Mouse (Mus musculus) heart, embryonic 10.5 days (tissue): ENCODE results near the gene B3gat3. TPM values are rescaled to one million over a fixed set of nuclear protein-coding genes. Genes with fewer than 3 reads are reported as not detected.
"Not testable (repeated sequence)": the region's sequence is repeated elsewhere in the genome, so short reads cannot be mapped to it uniquely, and the experiment has no call there.

Experiments
- DNase-seq: peaks from one replicate; pipeline ENCODE4 v3.0.0-alpha.2; 2017; ENCODE audit warnings: low spot score
- H3K27ac ChIP-seq: fragments of 300-500 bp; sonication (generic); 2 replicates; pipeline ENCODE4 v1.5.1; 2016; ENCODE audit warnings: mild to moderate bottlenecking
- H3K27me3 ChIP-seq: fragments of 300-500 bp; sonication (generic); 2 replicates; pipeline ENCODE4 v1.6.1; 2016; ENCODE audit warnings: mild to moderate bottlenecking; ENCODE audit not compliant: poor library complexity, insufficient read depth, severe bottlenecking
- H3K36me3 ChIP-seq: fragments of 300-500 bp; sonication (generic); 2 replicates; pipeline ENCODE4 v1.6.1; 2016; ENCODE audit warnings: mild to moderate bottlenecking, moderate library complexity
- H3K4me1 ChIP-seq: fragments of 300-500 bp; sonication (generic); 2 replicates; pipeline ENCODE4 v1.6.1; 2016; ENCODE audit warnings: mild to moderate bottlenecking
- H3K4me3 ChIP-seq: fragments of 300-500 bp; sonication (generic); 2 replicates; pipeline ENCODE4 v1.5.1; 2016; ENCODE audit warnings: mild to moderate bottlenecking, moderate library complexity
- H3K9me3 ChIP-seq: fragments of 300-500 bp; sonication (generic); 2 replicates; pipeline ENCODE4 v1.6.1; 2016; ENCODE audit warnings: mild to moderate bottlenecking, moderate library complexity
- WGBS: fragments of 180-500 bp; shearing (Covaris S2); methylation state at CpG from one replicate; pipeline ENCODE4 v1.1.7; 2016; 5-methylcytosine and 5-hydroxymethylcytosine counted together
- polyA plus RNA-seq: library from polyadenylated mRNA; unstranded; fragments of >200 nt; fragmentation: Nextera tagmentation; extraction: Ambion mirVana; gene quantifications from 2 replicates; pipeline ENCODE4 v1.2.1, GENCODE M21; 2016

B3gat3 gene
- polyA plus RNA-seq, 1 experiment from 2014 or later, result 57.9 TPM

DNA sequence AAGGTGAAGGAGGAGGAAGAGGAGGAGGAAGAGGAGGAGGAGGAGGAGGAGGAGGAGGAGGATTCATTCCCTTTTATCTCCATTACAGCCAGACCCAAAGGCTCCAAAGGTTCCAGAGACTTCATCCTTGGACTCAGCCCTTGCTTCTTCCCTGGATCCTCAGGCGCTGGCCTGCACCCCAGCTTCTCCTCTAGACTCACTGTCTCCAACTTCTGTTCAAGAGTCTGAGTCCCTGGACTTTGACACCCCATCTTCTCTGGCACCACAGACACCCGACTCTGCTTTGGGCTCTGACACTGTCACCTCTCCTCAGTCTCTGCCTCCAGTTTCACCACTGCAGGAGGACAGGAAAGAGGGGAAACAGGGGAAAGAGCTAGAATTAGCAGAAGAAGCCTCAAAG, 42.1 kb downstream of the B3gat3 start:
- H3K27ac ChIP-seq, result no peak overlapping the region
- DNase-seq, result no peak
- H3K4me3 ChIP-seq, result no peak overlapping the region
- H3K9me3 ChIP-seq, result no peaks in the 10 kb centered on the region
- peaks cover 83% of the 10 kb centered on the region for H3K36me3 ChIP-seq
- 85% methylated on average over 2 of the region's 2 CpGs for WGBS
- no peaks in the 10 kb centered on the region for H3K27me3 ChIP-seq
- H3K4me1 ChIP-seq, result peaks cover 13% of the 10 kb centered on the region

DNA sequence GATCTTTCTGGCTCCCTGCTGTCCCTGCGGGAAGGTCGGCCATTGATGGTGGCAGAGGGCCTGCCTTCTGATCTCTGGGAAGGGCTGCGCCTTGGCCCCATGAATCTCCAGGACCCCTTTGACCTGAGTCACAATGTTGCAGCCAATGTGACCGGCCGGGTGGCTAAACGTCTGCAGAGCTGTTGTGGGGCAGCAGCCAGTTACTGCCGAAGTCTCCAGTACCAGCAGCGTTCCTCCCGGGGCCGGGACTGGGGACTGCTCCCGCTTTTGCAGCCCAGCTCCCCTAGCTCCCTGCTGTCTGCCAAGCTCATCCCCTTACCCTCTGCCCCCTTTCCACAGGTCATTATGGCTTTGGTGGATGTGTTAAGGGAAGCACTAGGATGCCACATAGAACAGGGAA, 44.9 kb downstream of the B3gat3 start:
- Histone ChIP-seq H3K4me1 (peaks cover 19% of the 10 kb centered on the region), H3K27me3 (no peaks in the 10 kb centered on the region), H3K4me3 (no peak overlapping the region; the same call in 1 of the 2 replicates), H3K9me3 (no peaks in the 10 kb centered on the region), H3K27ac (no peak overlapping the region), H3K36me3 (peaks cover 76% of the 10 kb centered on the region)
- WGBS, result 84% methylated on average over 11 of the region's 11 CpGs
- DNase-seq, result no peak

DNA sequence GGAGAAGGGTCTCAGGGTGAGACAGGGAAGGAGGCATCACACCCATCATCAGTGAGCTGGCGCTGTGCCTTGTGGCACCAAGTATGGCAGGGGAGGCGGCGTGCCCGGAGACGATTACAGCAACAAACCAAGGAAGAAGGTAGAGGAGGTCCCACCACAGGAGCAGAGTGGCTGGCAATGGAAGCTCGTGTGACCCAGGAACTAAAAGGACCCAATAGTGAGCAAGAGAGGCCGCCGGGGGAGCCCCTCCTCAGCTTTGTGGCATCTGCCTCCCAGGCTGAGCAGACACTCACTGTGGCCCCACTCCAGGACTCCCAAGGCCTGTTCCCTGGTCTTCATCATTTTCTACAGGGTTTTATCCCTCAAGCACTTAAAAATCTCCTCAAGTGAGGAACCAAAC, 45.6 kb downstream of the B3gat3 start:
- Histone ChIP-seq H3K27ac (peak overlapping the region; percentile 92), H3K27me3 (no peaks in the 10 kb centered on the region), H3K4me1 (peaks cover 19% of the 10 kb centered on the region), H3K4me3 (peak overlapping the region; percentile 89), H3K9me3 (no peaks in the 10 kb centered on the region), H3K36me3 (peaks cover 76% of the 10 kb centered on the region)
- WGBS, result 71% methylated on average over 8 of the region's 8 CpGs
- no peak for DNase-seq

DNA sequence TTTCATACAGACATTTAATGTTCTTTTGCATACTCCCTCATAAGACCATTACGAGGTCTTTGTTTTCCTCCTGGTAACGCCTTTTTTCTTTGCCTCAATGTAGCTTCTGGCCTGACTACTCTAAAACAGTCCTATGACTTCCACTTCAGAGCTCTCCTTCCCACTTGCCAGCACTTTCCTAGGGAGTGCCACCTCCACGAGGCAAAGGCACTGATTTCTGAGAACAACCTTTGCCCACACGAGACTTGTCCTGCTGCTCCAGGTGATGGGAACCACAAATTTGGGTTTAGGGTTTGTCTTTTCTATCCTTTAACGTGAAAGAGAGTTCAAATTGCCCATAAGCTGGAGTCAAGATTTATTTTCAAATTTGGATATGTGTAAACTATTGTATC, 46.0 kb downstream of the B3gat3 start:
- no peak for DNase-seq
- peak overlapping the region; percentile 92 for H3K27ac ChIP-seq
- H3K4me1 ChIP-seq, result peaks cover 19% of the 10 kb centered on the region
- 40% methylated on average over 5 of the region's 5 CpGs for WGBS
- H3K36me3 ChIP-seq, result peaks cover 76% of the 10 kb centered on the region
- no peaks in the 10 kb centered on the region for H3K27me3 ChIP-seq
- peak overlapping the region; percentile 89 for H3K4me3 ChIP-seq
- H3K9me3 ChIP-seq, result no peaks in the 10 kb centered on the region

DNA sequence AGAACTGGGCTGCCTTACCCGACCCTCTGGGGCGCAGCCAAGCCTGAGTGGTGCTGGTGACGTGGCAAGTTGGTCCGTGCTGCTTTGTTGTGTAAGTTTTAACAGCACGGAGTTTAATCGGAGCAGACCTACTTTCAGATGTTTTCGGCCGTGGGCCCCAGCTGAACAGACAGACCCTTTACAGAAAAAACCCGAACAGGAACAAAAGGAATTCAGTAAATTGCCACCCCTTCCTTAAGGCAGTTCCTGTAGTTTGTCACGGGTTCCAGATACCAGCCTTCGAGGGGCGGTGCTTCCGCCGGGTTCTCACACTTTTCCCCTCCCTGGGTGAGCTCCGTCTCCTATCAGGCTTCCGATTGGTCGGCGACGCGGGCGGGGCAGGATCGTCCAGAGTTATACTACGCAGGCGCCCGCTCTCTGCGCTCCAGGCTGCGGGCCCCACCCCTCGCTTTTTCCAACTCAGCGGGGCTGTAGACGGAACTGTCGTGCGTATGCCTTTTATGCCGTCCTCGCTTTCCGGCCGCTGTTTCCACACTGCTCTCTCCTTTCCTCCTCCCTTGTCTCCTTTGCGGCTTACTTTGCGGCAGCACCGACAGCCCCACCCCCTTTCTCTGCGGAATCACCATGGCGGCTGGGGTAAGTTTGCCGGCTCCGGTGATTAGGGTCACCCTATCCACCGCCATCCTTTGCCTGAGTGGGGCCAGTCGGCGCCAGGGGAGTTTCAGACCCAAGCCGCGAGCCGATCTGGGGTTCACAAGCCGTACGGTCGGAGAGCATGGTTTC, 46.6 kb downstream of the B3gat3 start, which contains the start of gene Eef1g:
Gene Eef1g, plus strand, starts transcription at position 452 of the 783 bp plus-strand sequence.
- Histone ChIP-seq H3K27me3 (no peaks in the 10 kb centered on the region), H3K4me1 (peaks cover 19% of the 10 kb centered on the region), H3K27ac (peak within 1 kb of the TSS; percentile 92), H3K36me3 (peaks cover 76% of the 10 kb centered on the region), H3K4me3 (peak within 1 kb of the TSS; percentile 89), H3K9me3 (no peaks in the 10 kb centered on the region)
- under 1% methylated on average over 52 of the region's 52 CpGs for WGBS
- DNase-seq, result peak; percentile 100

DNA sequence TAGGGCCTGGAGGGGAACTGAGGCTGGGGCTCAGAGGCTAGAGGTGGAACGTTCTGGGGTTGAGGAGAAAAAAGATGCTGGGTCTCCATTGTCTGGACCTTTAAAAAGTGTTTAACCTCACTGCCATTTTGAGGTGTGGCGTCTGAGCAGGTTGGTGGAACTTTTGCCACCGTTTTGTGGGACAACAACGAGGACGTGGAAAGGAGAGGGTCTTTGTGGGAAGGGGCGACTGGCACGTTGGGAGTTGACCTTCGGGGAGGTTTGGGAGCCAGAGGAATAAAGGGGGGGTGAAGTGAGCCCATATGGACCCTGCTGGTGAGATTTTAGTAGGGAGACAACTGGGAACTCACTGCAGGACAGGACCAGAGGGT, 47.2 kb downstream of the B3gat3 start:
- H3K9me3 ChIP-seq, result no peaks in the 10 kb centered on the region
- DNase-seq, result no peak
- 2% methylated on average over 8 of the region's 8 CpGs for WGBS
- peak overlapping the region; percentile 89 for H3K4me3 ChIP-seq
- H3K27me3 ChIP-seq, result no peaks in the 10 kb centered on the region
- peaks cover 19% of the 10 kb centered on the region for H3K4me1 ChIP-seq
- peaks cover 76% of the 10 kb centered on the region for H3K36me3 ChIP-seq
- peak overlapping the region; percentile 92 for H3K27ac ChIP-seq

DNA sequence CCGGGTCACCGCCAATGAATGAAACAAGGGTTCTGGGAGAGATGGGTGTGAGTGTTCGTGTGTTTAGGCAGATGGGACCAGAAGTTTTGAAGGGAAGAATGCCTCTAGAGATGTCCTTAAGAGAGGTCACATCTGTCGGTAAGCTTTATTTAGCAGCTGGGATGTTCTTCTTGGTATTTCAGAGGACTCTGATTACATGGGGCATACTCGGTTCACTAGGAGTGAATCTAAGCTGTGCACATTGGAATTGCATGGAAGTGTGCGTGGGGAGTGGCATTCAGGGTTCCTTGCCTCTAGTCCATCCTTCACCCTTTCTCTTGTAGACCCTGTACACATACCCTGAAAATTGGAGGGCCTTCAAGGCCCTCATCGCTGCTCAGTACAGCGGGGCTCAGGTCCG, 47.7 kb downstream of the B3gat3 start:
- H3K27me3 ChIP-seq, result no peaks in the 10 kb centered on the region
- H3K27ac ChIP-seq, result peak overlapping the region; percentile 92
- no peaks in the 10 kb centered on the region for H3K9me3 ChIP-seq
- peak overlapping the region; percentile 89 for H3K4me3 ChIP-seq
- H3K4me1 ChIP-seq, result peaks cover 19% of the 10 kb centered on the region
- peaks cover 76% of the 10 kb centered on the region for H3K36me3 ChIP-seq
- DNase-seq, result no peak
- 6% methylated on average over 9 of the region's 9 CpGs for WGBS

DNA sequence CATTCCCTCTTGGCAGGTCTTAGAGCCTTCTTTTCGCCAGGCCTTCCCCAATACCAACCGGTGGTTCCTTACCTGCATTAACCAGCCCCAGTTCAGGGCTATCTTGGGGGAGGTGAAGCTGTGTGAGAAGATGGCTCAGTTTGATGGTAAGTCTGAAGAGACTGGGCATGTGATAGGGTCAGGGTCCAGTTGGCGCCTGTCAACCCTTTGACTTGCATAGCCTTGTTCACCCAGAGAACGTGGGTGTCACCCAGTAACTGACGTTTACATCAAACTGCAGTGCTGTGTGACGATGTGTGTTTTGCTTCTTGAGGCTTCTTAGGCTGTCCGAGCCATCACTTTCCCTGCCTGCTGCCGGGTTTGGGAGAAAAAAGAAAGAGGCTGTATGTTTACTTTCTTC, 52.3 kb downstream of the B3gat3 start:
- not testable (repeated sequence) for H3K4me3 ChIP-seq, H3K27me3 ChIP-seq, H3K4me1 ChIP-seq, H3K27ac ChIP-seq, DNase-seq, H3K9me3 ChIP-seq
- WGBS, result 88% methylated on average over 8 of the region's 8 CpGs
- H3K36me3 ChIP-seq, result peaks cover 91% of the 10 kb centered on the region

DNA sequence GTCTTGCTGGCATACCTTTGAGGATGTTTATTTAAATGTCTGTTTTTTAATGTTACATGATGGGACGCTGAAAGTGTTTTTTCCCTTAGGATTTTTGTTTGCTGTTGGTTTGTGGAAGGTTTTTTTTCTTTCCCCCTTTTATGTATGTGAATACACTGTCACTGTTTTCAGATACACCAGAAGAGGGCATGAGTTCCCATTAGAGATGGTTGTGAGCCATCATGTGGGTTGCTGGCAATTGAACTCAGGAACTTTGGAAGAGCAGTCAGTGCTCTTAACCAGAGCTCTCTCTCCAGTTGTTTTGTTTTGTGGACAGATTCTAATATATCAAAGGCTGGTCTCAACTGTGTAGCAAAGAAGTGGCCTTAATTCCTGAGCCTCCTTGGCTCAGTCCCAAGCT, 54.5 kb downstream of the B3gat3 start:
- no peak for DNase-seq
- WGBS, result 90% methylated on average over 1 of the region's 1 CpGs
- H3K27me3 ChIP-seq, result no peaks in the 10 kb centered on the region
- no peak overlapping the region for H3K27ac ChIP-seq
- no peaks in the 10 kb centered on the region for H3K9me3 ChIP-seq
- H3K4me1 ChIP-seq, result no peaks in the 10 kb centered on the region; the same call in 1 of the 2 replicates
- no peak overlapping the region for H3K4me3 ChIP-seq
- H3K36me3 ChIP-seq, result peaks cover 100% of the 10 kb centered on the region

DNA sequence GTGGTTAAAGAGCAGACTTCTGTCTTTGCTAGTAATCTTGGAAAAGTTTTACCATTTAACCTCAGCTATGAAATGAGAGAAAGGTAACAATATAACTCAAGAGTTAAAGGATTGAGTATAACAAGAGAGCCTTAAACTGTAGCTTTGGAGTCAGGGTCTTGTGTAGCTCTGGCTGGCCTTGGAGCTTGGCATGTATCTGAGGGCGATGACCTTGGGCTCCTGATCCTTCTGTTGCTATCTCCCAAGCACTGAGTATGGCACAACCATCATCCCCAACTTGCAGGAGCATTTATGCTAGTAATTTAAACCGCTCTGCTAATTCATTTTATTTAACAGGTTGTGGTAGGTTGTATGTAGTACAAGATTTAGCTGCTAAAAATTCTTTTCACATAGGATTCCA, 55.3 kb downstream of the B3gat3 start:
- Histone ChIP-seq H3K9me3 (no peaks in the 10 kb centered on the region), H3K27me3 (no peaks in the 10 kb centered on the region), H3K36me3 (peaks cover 100% of the 10 kb centered on the region), H3K4me3 (no peak overlapping the region), H3K27ac (no peak overlapping the region), H3K4me1 (peaks cover 3% of the 10 kb centered on the region)
- no peak for DNase-seq
- 95% methylated on average over 2 of the region's 2 CpGs for WGBS

DNA sequence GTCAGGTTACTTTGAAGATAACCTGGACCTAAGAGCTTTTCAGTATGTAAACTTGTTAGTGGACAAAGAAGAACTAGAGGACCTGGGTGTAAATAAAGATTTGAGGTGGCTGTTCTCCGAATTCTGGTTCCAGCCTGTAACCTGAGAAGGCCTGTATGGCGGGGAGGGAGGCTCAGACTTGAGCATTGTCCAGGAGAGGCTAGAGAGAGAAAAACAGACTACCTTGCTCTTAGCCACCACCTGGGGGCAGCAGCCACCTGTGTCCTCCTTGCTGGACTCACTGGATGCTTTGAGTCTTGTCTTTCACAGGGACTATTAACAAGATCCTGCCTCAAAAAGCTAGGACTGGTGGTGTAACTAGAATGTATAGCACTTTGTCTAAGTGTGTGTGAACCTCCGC, 56.4 kb downstream of the B3gat3 start:
- Histone ChIP-seq H3K4me3 (no peak overlapping the region), H3K4me1 (peaks cover 12% of the 10 kb centered on the region), H3K27me3 (no peaks in the 10 kb centered on the region), H3K27ac (no peak overlapping the region), H3K9me3 (no peaks in the 10 kb centered on the region), H3K36me3 (peaks cover 96% of the 10 kb centered on the region)
- DNase-seq, result no peak
- WGBS, result 56% methylated on average over 3 of the region's 3 CpGs
